Mouse (Mus musculus): ENCODE measurements at regions not wholly inside any gene's neighbourhood (a gene's known extent, or its start where the extent isn't known, plus 50 kb on each side); places are given as distances from the start of the nearest gene placed in this dataset.

DNA sequence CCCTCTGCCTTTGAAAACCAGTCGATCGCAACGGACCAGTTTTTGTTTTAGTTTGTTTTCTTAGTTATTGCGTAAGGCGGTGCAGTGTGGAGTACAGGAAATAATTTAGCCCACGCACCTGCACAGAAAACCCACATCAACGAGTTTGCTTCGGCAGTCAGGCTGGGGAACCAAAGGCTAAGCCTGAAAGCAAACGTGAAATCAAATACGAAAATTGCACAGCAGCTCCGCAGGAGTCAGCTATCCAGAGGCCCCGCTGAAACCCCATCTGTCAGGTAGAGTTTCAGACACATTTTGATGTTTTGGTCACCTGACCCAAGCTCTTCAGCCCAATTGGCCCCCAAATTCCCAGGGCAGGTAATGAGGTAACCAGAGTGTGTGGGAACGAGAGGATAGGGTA, 435.6 kb upstream of the Atp11b start:
- TF ChIP-seq CTCF (IDR thresholded peaks at IDR 0.05) (no peak), POLR2A (IDR thresholded peaks at IDR 0.05; ENCODE audit: insufficient read depth, low read depth, low read length) (no peak)

Measured in heart, adult 2 months (tissue).